Mouse (Mus musculus): ENCODE data around the gene Misp.

- TF ChIP-seq CTCF (conservative IDR thresholded peaks at IDR 0.05; ENCODE audit: low read length): no peak
- no peak for TF ChIP-seq POU5F1 (IDR thresholded peaks at IDR 0.05; ENCODE audit: borderline replicate concordance, low read length)
Observed at GRCm38 (mm10) chr10:79777103-79777531, 43.7 kb upstream of the Misp start, which contains the start of gene Fstl3.

All from E14TG2a.4 (cell line).